Mouse (Mus musculus) lung, embryonic 14.5 days (tissue): Measurements from ENCODE around the gene Fam155a. TPM values are rescaled to one million over a fixed set of nuclear protein-coding genes. Genes with fewer than 3 reads are reported as not detected.

Experiments used
- ATAC-seq: fragments of 200-750 bp; cut with Nextera tagmentation; 2 replicates; pipeline ENCODE4 v1.8.0; 2017; ENCODE audit warnings: mild to moderate bottlenecking, moderate TSS enrichment, moderate library complexity; ENCODE audit not compliant: insufficient read depth
- DNase-seq: peaks from one replicate; pipeline ENCODE4 v3.0.0-alpha.2; 2015
- H3K27ac ChIP-seq: fragments of 300-500 bp; sonication (generic); 2 replicates; pipeline ENCODE4 v1.5.1; 2014; ENCODE audit warnings: low read depth, mild to moderate bottlenecking, moderate library complexity
- H3K27me3 ChIP-seq: fragments of 300-500 bp; sonication (generic); 2 replicates; pipeline ENCODE4 v1.6.1; 2014; ENCODE audit warnings: low read length, control low read depth; ENCODE audit not compliant: insufficient read depth
- H3K36me3 ChIP-seq: fragments of 300-500 bp; sonication (generic); 2 replicates; pipeline ENCODE4 v1.6.1; 2014; ENCODE audit warnings: control low read depth; ENCODE audit not compliant: insufficient read depth
- H3K4me1 ChIP-seq: fragments of 300-500 bp; sonication (generic); 2 replicates; pipeline ENCODE4 v1.6.1; 2014; ENCODE audit warnings: antibody characterized with exemption, control low read depth; ENCODE audit not compliant: insufficient read depth
- H3K4me2 ChIP-seq: fragments of 300-500 bp; sonication (generic); 2 replicates; pipeline ENCODE4 v1.6.1; 2014; ENCODE audit warnings: mild to moderate bottlenecking
- H3K4me3 ChIP-seq: fragments of 300-500 bp; sonication (generic); 2 replicates; pipeline ENCODE4 v1.5.1; 2014; ENCODE audit warnings: low read depth, low read length
- H3K9ac ChIP-seq: fragments of 300-500 bp; sonication (generic); 2 replicates; pipeline ENCODE4 v1.6.1; 2014
- H3K9me3 ChIP-seq: fragments of 300-500 bp; sonication (generic); 2 replicates; pipeline ENCODE4 v1.6.1; 2016; ENCODE audit warnings: low read depth, low read length, control low read depth
- CTCF ChIP-seq: IDR thresholded peaks from 2 replicates; pipeline ENCODE4 v1.5.1; 2016; ENCODE audit warnings: antibody characterized with exemption, low read depth
- WGBS: fragments of 180-500 bp; shearing (Covaris S2); extraction: QIAGEN DNeasy Blood & Tissue Kit; methylation state at CpG from one replicate; pipeline ENCODE4 v1.1.7; 2014; 5-methylcytosine and 5-hydroxymethylcytosine counted together
- polyA plus RNA-seq: library from polyadenylated mRNA; unstranded; fragments of >200 nt; fragmentation: Nextera tagmentation; extraction: Ambion mirVana; gene quantifications from 2 replicates; pipeline ENCODE4 v1.2.1, GENCODE M21; 2014

The Fam155a gene
- polyA plus RNA-seq, 1 experiment from 2014 or later, result 0.26 TPM

DNA sequence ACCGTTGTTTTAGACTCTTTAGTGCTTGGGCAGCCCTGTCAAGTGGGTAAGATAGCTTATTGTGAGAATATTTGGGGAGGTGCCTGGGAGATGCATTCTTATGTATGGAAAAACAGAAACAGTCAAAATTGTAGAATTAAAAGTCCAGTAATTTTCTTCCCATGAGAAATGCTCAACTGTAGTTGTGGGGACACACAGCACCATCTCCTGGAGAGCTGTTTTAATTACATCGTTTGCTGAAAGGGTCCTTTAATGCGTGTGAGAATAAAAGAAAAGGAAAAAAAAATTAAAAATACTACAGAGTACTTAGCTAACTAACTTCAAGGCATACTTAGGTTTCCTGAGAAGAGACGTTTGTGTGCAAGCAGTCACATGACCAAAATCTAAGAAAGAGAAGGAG lies 582.3 kb downstream of the Fam155a start:
- Histone ChIP-seq H3K4me1 (no peaks in the 10 kb centered on the region), H3K27me3 (no peaks in the 10 kb centered on the region), H3K27ac (no peak overlapping the region), H3K9me3 (no peaks in the 10 kb centered on the region), H3K4me3 (no peak overlapping the region), H3K4me2 (no peak overlapping the region), H3K36me3 (no peaks in the 10 kb centered on the region), H3K9ac (no peak overlapping the region)
- WGBS, result 23% methylated on average over 4 of the region's 4 CpGs
- DNase-seq (peak; percentile 74), ATAC-seq (no peak)
- TF ChIP-seq CTCF, result peak; percentile 60

DNA sequence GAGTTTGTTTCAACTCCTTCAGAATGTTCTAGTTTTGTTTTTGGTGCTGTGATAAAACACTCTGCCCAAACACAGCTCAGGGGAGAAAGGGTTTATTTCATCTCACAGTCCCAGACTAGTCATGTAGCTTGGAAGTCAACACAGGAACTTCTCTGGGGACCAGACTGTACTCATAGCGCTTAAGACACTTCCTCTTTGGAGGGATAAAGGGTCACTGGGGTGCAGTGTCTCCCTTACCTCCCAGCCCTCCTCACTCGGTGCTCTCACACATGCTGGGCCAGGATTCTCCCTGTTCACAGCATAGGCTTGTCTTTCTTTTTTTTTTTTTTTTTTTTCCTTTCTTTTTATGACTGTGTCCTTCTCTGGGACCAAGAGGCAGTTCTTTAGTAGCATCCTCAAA lies 585.8 kb downstream of the Fam155a start:
- Histone ChIP-seq H3K9me3 (no peaks in the 10 kb centered on the region), H3K4me1 (no peaks in the 10 kb centered on the region), H3K36me3 (no peaks in the 10 kb centered on the region), H3K4me3 (no peak overlapping the region), H3K27ac (no peak overlapping the region), H3K4me2 (no peak overlapping the region), H3K9ac (no peak overlapping the region), H3K27me3 (no peaks in the 10 kb centered on the region)
- ATAC-seq (no peak), DNase-seq (no peak)
- no peak for TF ChIP-seq CTCF
- 51% methylated on average over 2 of the region's 2 CpGs for WGBS

DNA sequence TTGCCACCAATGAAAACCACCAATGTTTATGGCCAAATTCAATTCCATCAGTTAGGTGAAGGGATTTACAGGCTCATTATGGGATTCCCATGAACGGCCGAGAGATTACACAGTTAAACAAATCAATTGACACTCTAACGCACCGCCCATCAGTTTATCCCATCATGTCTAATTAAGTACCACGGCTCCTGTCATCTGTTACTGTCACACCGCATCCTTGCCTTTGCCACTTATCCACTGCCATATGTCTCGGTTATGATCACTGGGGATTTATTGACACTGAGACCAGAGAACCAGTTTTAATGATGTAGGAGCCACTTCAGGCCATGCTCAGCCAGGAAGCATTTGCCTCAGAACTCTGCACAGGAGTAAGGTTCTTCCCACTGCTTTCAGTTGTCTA lies 588.5 kb downstream of the Fam155a start:
- Histone ChIP-seq H3K27ac (no peak overlapping the region), H3K4me2 (no peak overlapping the region), H3K9me3 (no peaks in the 10 kb centered on the region), H3K36me3 (no peaks in the 10 kb centered on the region), H3K9ac (no peak overlapping the region), H3K27me3 (no peaks in the 10 kb centered on the region), H3K4me1 (no peaks in the 10 kb centered on the region), H3K4me3 (no peak overlapping the region)
- no peak for TF ChIP-seq CTCF
- DNase-seq (no peak), ATAC-seq (no peak)
- 73% methylated on average over 7 of the region's 7 CpGs for WGBS

DNA sequence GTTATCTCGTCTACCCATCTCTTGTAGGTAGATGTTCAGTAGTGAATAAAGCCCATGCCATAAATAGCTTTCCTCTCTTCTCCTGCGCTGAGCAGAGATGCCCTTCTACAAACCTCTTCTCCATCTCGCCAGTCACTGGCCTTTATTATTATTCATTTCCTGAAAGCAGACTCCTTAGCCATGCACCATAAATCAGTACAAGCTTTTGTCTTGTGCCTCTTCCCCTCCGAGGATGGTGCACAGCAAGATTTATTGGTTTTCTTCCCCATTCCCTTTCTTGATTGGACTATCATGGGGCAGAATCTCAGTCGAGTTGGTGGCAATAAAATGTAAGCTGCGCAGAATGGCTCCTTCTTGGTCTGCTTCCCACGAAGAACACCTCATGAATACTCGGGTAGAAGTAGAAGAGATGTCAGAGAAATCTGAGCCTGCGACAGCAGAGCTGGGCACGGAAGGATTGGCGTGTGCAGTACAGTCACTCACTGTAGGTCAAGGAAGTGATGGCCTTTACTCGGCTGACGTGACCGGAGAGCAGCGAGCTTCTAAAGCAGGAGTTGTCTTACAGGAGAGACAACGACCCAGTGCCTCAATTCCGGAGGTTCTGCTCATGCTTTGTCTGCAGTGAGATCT lies 590.2 kb downstream of the Fam155a start:
- WGBS, result 66% methylated on average over 17 of the region's 17 CpGs

DNA sequence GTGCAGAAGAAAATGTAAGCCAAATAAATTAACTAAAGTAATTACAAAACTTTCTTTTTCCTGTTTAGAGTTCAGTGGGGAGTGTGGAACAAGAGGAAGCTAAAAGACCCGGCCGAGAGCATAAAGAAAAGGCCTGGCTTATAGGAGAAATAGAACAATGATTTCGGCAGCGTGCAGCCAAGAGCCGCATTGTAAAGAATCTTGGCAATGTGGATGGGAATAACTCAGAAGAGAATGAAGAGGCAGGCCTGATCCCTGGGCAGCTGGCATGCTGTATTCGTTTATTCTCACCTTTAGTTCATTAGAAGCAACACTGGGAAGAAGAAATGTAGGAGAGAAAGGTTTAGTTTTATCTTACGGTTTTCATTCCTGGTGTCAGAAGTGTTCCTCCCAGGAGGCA lies 594.0 kb downstream of the Fam155a start:
- H3K4me3 ChIP-seq, result no peak overlapping the region
- no peaks in the 10 kb centered on the region for H3K9me3 ChIP-seq
- no peaks in the 10 kb centered on the region for H3K36me3 ChIP-seq
- H3K27ac ChIP-seq, result no peak overlapping the region
- no peak overlapping the region for H3K4me2 ChIP-seq
- no peak for TF ChIP-seq CTCF
- H3K9ac ChIP-seq, result no peak overlapping the region
- peaks cover 2% of the 10 kb centered on the region; the same call in 1 of the 2 replicates for H3K4me1 ChIP-seq
- ATAC-seq (no peak), DNase-seq (no peak)
- WGBS, result 68% methylated on average over 7 of the region's 7 CpGs
- no peaks in the 10 kb centered on the region for H3K27me3 ChIP-seq

More for the DNA sequence above, 590.2 kb downstream of the Fam155a start:
- Histone ChIP-seq H3K4me1 (no peaks in the 10 kb centered on the region), H3K4me3 (no peak overlapping the region), H3K9ac (no peak overlapping the region), H3K4me2 (no peak overlapping the region), H3K36me3 (no peaks in the 10 kb centered on the region), H3K27ac (no peak overlapping the region), H3K27me3 (no peaks in the 10 kb centered on the region), H3K9me3 (no peaks in the 10 kb centered on the region)
- TF ChIP-seq CTCF, result no peak
- no peak for ATAC-seq
- DNase-seq, result no peak

DNA sequence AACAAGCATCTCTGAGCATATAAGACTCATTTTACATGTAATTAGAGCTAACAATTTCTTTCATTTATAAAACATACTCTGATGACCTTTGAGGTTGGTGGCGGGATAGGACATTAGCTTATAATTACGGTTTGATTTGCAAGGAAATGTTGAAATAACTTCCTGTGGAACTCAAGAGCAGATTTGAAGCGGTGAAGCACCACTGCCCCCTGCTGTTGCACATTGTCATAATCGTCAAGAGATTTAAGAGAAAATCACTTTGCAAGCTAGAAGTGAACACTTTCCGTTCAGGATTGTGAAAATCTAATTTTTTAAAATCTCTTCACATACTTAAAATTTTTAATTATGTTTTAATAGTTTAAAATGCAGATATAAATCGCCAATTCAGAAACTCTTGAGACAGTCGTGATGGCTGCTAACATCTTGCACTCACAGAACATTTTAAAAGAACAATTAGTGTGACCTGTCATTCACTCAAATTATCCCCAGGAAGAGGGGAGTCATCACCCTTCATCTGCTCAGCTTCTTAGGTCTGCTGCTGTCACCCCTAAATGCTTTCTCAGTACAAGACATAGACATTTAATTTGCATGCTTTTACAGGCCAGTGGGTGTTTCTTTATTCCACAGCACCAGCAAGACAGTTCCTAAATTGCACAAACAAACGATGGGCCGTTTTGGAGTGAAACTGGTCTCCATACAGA lies 595.9 kb downstream of the Fam155a start:
- Histone ChIP-seq H3K4me1 (peaks cover 3% of the 10 kb centered on the region; the same call in 1 of the 2 replicates), H3K36me3 (no peaks in the 10 kb centered on the region), H3K27ac (no peak overlapping the region), H3K9ac (no peak overlapping the region), H3K4me3 (no peak overlapping the region), H3K4me2 (no peak overlapping the region), H3K27me3 (no peaks in the 10 kb centered on the region), H3K9me3 (no peaks in the 10 kb centered on the region)
- TF ChIP-seq CTCF, result peak; percentile 93
- 18% methylated on average over 9 of the region's 9 CpGs for WGBS
- ATAC-seq (no peak), DNase-seq (peak; percentile 97)

DNA sequence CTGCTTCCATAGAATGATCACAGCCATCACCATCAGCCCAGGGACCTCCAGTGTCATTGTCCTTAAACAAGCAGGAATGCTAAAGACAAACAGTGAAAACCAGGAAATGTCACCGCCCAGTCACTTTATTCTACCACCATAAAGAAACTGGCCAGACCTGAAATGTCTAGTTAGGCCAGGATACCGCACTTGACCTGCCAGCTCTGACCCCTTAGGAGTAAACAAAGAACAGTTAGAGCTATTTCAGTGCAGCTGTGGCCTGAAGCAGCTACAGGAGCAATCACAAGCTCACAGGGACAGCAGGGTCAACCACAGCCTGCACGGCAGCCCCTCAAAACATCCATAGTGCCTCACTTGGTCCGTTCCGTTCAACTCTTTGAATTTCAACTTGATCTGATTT lies 599.1 kb downstream of the Fam155a start:
- no peaks in the 10 kb centered on the region for H3K9me3 ChIP-seq
- TF ChIP-seq CTCF, result no peak
- no peak overlapping the region for H3K9ac ChIP-seq
- H3K4me1 ChIP-seq, result peaks cover 11% of the 10 kb centered on the region; the same call in 1 of the 2 replicates
- no peaks in the 10 kb centered on the region for H3K36me3 ChIP-seq
- H3K27me3 ChIP-seq, result no peaks in the 10 kb centered on the region
- DNase-seq (peak; percentile 65), ATAC-seq (peak; percentile 56; the same call in 1 of the 2 replicates)
- no peak overlapping the region for H3K4me3 ChIP-seq
- WGBS, result 50% methylated on average over 5 of the region's 5 CpGs
- no peak overlapping the region for H3K27ac ChIP-seq
- no peak overlapping the region for H3K4me2 ChIP-seq
